Mouse (Mus musculus) kidney, adult 9 months (tissue): ENCODE data around the gene Qrfp.

Source experiments
- DNase-seq: peaks from one replicate; pipeline ENCODE4 v3.0.0; 2022

Qrfp gene

DNA sequence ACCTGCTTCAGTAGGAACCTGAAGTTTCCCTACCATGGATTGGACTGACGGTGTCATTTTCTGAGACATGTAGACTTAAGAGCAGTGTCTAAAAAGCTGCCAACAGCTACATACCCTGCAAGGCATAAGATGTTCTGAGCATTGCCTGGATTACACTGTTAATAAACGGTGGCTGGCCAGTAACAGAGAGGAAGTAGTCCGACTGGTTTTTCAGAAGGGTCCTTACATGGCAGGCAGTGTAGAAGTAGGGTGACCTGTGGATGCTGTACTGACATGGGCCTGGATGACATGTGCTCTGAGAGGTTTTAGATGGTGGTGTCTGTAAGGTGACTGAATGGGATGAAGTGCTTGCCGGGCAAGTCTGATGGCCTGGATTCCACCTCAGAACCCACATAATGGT, 42.6 kb downstream of the Qrfp start:
- no peak for DNase-seq

DNA sequence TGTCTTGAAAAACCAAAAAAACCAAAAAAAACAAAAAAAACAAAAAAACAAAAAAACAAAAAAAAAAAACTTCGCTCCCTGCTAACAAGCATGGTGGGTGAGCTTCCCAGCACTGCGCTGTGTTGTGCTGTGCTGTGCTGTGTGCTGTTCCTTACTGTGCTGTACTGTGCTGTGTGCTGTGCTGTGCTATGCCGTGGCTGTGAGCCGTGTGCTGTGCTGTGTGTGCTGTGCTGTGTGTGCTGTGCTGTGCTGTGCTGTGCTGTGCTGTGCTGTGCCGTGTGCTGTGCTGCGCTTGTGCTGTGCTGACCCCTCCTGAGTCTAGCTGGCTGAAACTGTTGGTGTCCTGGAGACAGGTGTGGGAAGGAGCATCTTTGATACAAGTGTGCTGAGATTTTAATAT, 43.3 kb downstream of the Qrfp start:
- DNase-seq, result no peak

DNA sequence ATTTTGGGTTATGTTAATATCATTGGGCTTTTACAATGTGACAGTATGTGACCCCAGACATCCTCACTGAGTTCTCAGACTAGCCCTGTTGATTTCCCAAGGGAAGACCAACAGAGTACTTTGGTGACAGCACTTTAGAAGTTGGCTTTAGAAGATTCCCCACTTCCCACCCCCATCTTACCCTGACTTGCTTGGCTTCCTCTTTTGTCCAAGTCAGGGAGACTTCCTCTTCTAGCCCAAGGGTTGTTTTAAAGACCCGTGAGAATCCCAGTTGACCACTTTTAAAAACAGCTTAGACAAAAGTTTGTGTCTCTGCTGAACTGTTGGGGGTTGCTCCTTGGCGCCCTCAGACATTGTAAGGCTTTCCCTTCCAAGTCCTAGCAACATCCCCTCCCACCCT, 47.1 kb downstream of the Qrfp start:
- no peak for DNase-seq

DNA sequence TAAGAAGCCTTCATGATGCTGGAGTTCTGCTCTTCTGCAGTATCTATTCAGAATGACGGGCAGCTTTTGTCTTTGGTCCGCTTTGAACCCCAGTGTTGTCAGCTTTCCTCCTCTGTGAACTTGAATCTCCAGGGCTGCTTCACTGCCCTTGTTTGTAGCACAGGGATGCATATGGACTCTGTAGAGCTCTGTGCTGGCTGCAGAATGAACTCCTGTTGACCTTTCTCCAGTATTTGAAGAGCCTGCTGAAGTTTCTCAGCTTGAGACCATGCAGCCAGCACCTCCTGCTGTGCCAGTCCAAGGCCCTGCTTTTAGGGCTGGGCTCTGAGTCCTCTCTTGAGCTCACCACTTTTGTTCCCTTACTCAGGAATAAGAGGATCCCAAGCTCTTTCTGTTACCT, 47.5 kb downstream of the Qrfp start:
- DNase-seq, result no peak

DNA sequence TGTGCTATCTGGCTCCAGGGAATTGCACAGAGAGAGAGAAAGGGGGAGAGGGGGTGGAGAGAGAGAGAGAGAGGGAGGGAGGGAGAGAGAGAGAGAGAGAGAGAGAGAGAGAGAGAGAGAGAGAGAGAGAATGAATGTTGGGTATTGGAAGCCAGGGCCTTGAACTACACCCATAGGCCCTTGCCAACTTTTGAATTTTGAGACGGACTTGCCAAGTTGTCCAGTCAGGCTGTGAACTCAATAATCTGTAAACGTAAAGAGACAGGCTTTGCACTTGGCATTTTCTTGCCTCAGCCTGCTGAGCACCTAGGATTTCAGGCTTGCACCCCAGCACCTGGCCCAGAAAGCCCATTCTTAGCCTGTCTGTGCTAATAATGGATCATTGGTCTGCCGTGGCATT, 48.2 kb downstream of the Qrfp start:
- DNase-seq, result no peak

DNA sequence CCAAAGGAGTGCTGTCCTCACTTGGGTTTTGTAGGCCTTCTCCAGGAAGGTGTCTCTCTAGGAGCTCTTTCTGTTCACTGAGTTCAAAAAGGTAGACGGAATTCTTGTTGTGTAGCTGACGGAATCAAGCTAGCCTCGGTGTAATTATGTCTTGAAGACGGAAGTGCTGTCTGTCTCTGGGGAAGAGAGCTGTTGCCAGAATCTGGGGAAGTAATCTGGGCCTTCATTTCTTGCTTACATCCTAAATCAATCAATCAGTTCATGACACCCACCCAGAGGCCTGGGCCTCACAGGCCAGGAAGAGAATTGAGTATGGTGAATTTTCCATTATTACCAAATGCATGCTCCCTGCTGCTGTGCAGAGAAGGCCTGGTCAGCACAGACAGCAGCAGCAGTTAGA, 48.8 kb downstream of the Qrfp start:
- DNase-seq, result peak; percentile 46

DNA sequence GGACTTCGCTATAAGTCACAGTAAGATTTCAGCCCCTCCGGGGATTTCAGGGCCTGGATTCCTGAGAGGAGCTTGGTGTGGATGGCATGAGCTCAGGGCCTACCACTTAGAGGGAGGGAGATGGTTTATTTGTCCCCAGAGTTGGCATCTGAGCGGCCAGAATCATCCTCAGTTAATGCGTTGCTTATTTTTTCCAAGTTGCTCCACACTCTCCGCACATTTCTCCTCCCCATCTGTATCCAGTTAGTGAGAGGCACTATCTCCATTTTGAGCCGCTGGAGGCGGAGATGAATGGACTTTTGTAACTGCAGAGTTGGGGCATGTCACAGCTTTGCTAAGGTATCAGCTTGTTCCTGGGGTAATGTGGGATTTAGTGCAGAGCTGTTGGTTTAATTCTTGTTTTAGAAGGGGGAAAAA, 49.3 kb downstream of the Qrfp start:
- no peak for DNase-seq

DNA sequence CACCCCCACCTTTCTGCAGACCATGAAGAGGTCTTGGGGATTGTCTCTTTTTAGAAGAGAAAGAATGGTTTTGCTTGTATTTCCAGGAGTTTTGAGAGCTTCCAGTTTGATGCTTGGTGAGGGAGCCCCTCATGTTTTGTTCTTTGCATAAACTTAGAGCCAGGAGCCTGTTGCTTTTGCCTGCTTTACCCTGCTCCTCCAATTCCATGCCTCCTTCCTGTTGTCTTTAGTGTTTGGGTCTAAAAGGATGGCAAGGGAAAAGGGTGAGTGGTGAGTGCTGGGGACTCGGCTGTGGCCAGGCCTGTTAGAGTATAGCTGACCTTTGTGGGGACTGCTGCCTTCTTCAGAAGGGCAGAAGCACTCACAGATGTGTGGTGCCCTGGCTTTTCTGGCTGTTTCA, 49.9 kb downstream of the Qrfp start:
- no peak for DNase-seq

DNA sequence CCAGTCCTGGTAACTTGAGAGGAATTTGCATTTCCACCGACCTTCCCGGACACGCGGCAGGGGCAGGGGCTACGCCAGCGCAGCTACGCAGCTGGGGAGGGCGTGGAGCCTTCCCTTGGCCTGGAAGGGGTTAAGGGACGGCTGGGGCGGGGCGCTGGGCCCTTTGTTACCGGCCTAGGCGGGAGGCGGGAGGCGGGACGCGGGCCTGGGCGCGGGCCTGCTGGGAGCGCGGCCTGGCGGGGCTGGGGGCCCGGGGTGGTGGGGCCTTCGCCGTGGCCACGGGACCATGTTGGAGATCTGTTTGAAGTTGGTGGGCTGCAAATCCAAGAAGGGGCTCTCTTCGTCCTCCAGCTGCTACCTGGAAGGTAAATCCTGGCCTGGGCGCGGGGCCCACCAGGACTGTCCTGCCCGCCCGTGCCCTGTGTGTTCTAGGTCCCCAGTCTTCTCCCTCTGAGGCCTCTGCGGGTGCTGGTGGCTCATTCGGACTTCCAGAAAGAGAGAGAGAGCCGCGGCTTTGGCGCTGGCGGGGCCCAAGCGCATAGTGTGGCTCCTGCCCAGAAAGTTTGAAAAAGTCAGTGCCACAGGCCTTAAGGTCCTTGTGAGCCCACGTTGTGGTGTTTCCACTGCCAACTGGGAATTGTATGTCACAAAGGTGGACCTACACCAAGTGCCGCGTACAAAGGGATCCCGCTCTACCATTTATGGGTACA, 50.5 kb downstream of the Qrfp start:
- peak; percentile 79 for DNase-seq

DNA sequence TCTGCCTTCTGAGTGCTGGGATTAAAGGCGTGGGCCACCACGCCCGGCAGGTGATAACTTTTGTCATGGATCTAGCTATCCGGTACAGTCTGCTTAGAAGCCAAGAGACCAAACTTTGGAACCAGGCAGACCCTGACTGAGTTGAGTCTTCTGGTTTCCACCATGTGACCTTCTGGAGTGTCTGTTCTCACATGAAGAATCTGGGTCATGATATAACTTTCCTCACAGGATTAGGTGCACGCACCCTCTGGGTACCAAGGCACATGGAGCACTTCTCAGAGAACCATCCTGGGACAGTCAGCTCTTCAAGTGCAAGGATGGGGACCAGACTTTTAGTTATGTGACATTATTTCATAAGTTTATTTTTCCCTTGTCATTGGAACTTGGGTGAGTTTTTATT, 51.4 kb downstream of the Qrfp start:
- DNase-seq, result no peak

DNA sequence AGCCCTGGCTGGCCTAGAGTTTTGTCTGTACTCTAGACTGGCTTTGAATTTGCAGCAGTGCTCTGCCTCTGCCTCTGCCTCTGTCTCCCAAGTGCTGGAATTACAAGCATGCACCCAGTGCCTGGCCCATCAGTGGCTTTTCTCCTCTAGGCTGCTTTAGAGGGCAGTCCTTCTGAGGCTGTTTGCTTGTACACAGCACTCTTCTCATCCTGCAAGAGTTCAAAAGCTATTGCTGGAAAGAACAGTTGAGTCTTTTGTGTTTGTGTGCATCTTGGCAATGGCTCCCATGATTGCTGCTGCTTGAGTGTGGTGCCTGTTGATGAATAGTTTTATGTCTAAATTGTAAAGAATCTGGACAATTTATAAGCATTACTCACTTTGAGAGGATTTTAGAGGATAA, 52.9 kb downstream of the Qrfp start:
- DNase-seq, result no peak
